Mouse (Mus musculus): ENCODE results near the gene Zfp410. TPM values are rescaled to one million over a fixed set of nuclear protein-coding genes. Genes with fewer than 3 reads are reported as not detected.
A peak's percentile ranks its signal among the peaks of the same experiment; 100 is the strongest.

The Zfp410 gene
- polyA plus RNA-seq, 1 experiment: 18.8 TPM

DNA sequence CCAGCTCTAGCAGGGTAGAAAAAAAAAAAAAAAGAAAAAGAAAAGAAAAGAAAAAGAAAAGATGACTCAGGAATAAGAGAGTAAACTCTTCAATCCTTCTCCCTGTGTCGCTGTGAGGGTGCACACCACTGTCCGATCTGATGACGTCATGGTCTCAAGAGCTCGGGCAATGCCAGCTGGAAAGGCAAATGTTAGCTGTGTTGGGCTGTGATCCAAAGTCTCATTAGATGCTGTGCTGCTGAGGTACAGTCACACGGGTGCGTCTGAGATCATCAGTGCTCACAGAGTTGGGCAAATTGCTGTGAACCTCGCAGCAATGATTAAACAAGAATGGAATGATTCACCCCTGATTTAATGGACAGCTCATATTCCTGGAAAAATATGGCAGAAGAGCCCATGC is 37.8 kb upstream of the Zfp410 start:
- H3K4me1 ChIP-seq (ENCODE audit: control insufficient read depth, insufficient read depth, low read length): peaks cover under 1% of the 10 kb centered on the region; the same call in 1 of the 2 replicates
- 51% methylated on average over 7 of the region's 7 CpGs for WGBS
- H3K4me3 ChIP-seq (ENCODE audit: insufficient read depth, low read depth, low read length): no peak overlapping the region
- DNase-seq: peak; percentile 88
- no peaks in the 10 kb centered on the region for H3K27me3 ChIP-seq (replicated peaks; ENCODE audit: control insufficient read depth, insufficient read depth, low read length)
- no peak for TF ChIP-seq CTCF (conservative IDR thresholded peaks at IDR 0.05; ENCODE audit: insufficient read depth, insufficient read length, low read depth, low read length)
- no peak for TF ChIP-seq POLR2A (IDR thresholded peaks at IDR 0.05; ENCODE audit: low read depth, low read length)
- no peak overlapping the region for H3K27ac ChIP-seq (ENCODE audit: insufficient read depth, low read depth, low read length)
- H3K36me3 ChIP-seq (ENCODE audit: control insufficient read depth, insufficient read depth, low read length): no peaks in the 10 kb centered on the region

DNA sequence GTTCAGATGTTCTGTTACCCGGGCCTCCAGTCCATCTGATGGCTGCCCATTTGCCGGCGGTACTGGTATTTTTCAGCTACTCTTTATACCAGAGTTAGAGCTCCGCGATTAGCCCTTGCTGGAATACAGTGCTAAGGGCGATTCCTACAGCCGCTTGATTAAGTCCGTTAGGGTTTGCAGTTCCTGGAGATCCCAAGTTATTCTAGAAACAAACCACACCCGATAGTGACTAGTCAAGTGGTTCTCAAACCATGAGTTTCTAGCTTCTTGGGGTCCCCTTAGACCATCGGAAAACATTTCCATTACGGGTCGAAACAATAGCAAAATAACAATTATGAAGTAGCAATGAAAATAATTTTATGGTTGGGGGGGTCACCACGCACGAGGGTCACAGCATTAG is 32.3 kb upstream of the Zfp410 start:
- TF ChIP-seq CTCF (conservative IDR thresholded peaks at IDR 0.05; ENCODE audit: insufficient read depth, insufficient read length, low read depth, low read length) (no peak), POLR2A (IDR thresholded peaks at IDR 0.05; ENCODE audit: low read depth, low read length) (no peak)
- peak overlapping the region; percentile 89 for H3K27ac ChIP-seq (ENCODE audit: insufficient read depth, low read depth, low read length)
- peak overlapping the region; percentile 65 for H3K4me3 ChIP-seq (ENCODE audit: insufficient read depth, low read depth, low read length)
- no peaks in the 10 kb centered on the region for H3K27me3 ChIP-seq (replicated peaks; ENCODE audit: control insufficient read depth, insufficient read depth, low read length)
- WGBS: 81% methylated on average over 14 of the region's 14 CpGs
- H3K4me1 ChIP-seq (ENCODE audit: control insufficient read depth, insufficient read depth, low read length): peaks cover 6% of the 10 kb centered on the region; the same call in 1 of the 2 replicates
- DNase-seq: no peak
- no peaks in the 10 kb centered on the region for H3K36me3 ChIP-seq (ENCODE audit: control insufficient read depth, insufficient read depth, low read length)

DNA sequence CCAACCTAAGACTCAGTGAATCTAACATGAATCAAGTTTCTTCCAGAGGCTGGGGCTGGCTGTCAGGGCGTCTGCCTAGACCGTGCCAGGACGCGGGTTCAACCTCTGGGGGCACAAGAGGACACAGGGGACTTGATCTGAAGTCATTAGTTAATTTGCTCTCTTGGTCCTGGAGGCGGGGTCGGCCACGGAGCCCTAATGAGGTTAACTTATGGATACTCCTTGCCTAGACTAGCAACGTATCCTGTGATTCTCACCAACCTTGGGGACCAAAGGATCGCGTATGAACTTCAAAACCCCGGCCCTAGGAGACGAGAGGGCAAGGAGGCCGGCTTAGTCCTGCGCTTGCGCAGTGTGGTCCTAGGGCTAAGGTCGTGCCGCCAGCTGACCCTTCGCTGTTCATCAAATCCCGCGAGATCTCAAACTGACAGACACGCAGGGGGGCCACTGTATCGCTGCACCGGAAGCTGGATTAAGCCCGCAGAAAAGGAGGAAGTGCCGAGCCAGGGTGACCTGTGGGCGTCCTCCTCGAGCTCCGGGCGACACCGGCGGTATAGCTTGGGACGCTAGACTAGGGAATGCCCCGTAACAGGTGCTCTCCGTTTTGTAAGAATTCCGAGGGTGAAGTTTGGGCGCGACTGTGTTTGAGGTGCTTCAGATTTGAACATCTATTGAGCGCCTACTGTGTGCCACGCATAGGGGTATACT is 31.6 kb upstream of the Zfp410 start, which contains the start of gene Ptgr2:
Gene Ptgr2 (plus strand): TSS at position 348 of the 708 bp plus-strand sequence.
- WGBS: under 1% methylated on average over 39 of the region's 39 CpGs
- peak; percentile 98 for DNase-seq
- Histone ChIP-seq H3K36me3 (ENCODE audit: control insufficient read depth, insufficient read depth, low read length) (no peaks in the 10 kb centered on the region), H3K27ac (ENCODE audit: insufficient read depth, low read depth, low read length) (peak within 1 kb of the TSS; percentile 96), H3K4me1 (ENCODE audit: control insufficient read depth, insufficient read depth, low read length) (peaks cover 6% of the 10 kb centered on the region; the same call in 1 of the 2 replicates), H3K27me3 (replicated peaks; ENCODE audit: control insufficient read depth, insufficient read depth, low read length) (no peaks in the 10 kb centered on the region), H3K4me3 (ENCODE audit: insufficient read depth, low read depth, low read length) (peak within 1 kb of the TSS; percentile 65)
- TF ChIP-seq POLR2A (IDR thresholded peaks at IDR 0.05; ENCODE audit: low read depth, low read length): peak; percentile 91
- TF ChIP-seq CTCF (conservative IDR thresholded peaks at IDR 0.05; ENCODE audit: insufficient read depth, insufficient read length, low read depth, low read length): no peak

DNA sequence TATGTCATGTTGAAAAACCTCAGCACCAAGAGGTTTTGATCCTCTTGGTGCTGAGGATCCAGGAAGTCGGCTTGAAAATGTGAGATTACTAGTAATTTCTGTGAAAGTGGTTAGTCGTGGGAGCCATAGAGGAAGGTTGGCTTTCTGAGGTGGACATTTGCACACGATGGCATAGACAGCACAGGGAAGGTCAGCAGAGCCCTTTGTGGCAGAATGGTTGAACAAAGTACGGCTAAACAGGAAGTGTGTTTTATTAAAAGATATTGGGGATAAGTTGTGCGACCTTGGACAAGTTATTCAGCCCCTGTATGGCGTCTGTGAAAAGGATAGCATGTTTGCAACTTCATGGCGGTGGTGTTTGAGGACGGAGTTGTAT is 31.1 kb upstream of the Zfp410 start:
- H3K4me1 ChIP-seq (ENCODE audit: control insufficient read depth, insufficient read depth, low read length): peaks cover 6% of the 10 kb centered on the region; the same call in 1 of the 2 replicates
- WGBS: 16% methylated on average over 8 of the region's 8 CpGs
- H3K27ac ChIP-seq (ENCODE audit: insufficient read depth, low read depth, low read length): peak overlapping the region; percentile 96
- H3K27me3 ChIP-seq (replicated peaks; ENCODE audit: control insufficient read depth, insufficient read depth, low read length): no peaks in the 10 kb centered on the region
- TF ChIP-seq POLR2A (IDR thresholded peaks at IDR 0.05; ENCODE audit: low read depth, low read length): no peak
- TF ChIP-seq CTCF (conservative IDR thresholded peaks at IDR 0.05; ENCODE audit: insufficient read depth, insufficient read length, low read depth, low read length): no peak
- H3K4me3 ChIP-seq (ENCODE audit: insufficient read depth, low read depth, low read length): peak overlapping the region; percentile 65
- DNase-seq: no peak
- no peaks in the 10 kb centered on the region for H3K36me3 ChIP-seq (ENCODE audit: control insufficient read depth, insufficient read depth, low read length)

DNA sequence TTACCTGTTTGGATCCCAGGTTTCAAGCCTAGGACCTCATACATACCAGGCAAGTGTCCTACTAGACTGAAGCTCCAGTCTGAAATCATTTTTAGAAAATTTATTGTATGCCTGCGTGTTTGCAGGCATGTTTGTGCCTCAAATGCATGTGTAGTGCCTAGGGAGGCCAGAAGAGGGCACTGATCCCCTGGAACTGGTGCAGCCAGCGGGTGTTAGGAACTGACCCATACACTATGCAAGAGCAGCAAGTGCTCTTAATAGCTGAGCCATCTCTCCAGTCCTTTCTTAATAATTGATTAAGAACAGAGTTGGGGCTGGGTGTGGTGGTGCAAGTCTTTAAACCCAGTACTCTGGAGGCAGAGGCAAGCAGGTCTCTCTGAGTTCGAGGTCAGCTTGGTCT is 28.2 kb upstream of the Zfp410 start:
- peaks cover 3% of the 10 kb centered on the region for H3K36me3 ChIP-seq (ENCODE audit: control insufficient read depth, insufficient read depth, low read length)
- H3K27me3 ChIP-seq (replicated peaks; ENCODE audit: control insufficient read depth, insufficient read depth, low read length): no peaks in the 10 kb centered on the region
- DNase-seq: peak; percentile 78
- H3K4me3 ChIP-seq (ENCODE audit: insufficient read depth, low read depth, low read length): no peak overlapping the region
- WGBS: 56% methylated on average over 3 of the region's 3 CpGs
- H3K4me1 ChIP-seq (ENCODE audit: control insufficient read depth, insufficient read depth, low read length): peaks cover 6% of the 10 kb centered on the region; the same call in 1 of the 2 replicates
- TF ChIP-seq CTCF (conservative IDR thresholded peaks at IDR 0.05; ENCODE audit: insufficient read depth, insufficient read length, low read depth, low read length) (peak; percentile 84), POLR2A (IDR thresholded peaks at IDR 0.05; ENCODE audit: low read depth, low read length) (no peak)
- no peak overlapping the region for H3K27ac ChIP-seq (ENCODE audit: insufficient read depth, low read depth, low read length)

DNA sequence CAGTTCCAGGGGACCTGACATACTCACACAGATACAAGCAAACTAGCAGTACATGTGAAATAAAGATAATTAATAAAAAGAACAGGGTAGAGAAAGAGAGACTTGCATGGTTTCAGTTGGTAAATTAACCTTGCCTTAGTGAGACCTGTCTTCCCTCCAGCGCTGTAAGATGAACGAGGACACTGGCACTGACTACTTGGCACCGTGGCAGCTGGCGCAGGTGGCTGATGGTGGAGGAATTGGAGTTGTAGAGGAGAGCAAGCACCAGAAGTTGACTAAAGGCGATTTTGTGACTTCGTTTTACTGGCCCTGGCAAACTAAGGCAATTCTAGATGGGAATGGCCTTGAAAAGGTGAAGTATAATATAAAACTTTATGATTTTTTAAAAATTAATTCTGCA is 18.8 kb upstream of the Zfp410 start:
- no peak overlapping the region for H3K4me3 ChIP-seq (ENCODE audit: insufficient read depth, low read depth, low read length)
- WGBS: 89% methylated on average over 6 of the region's 6 CpGs
- no peaks in the 10 kb centered on the region for H3K4me1 ChIP-seq (ENCODE audit: control insufficient read depth, insufficient read depth, low read length)
- no peak for DNase-seq
- H3K27me3 ChIP-seq (replicated peaks; ENCODE audit: control insufficient read depth, insufficient read depth, low read length): no peaks in the 10 kb centered on the region
- H3K36me3 ChIP-seq (ENCODE audit: control insufficient read depth, insufficient read depth, low read length): peaks cover 14% of the 10 kb centered on the region
- H3K27ac ChIP-seq (ENCODE audit: insufficient read depth, low read depth, low read length): no peak overlapping the region
- TF ChIP-seq CTCF (conservative IDR thresholded peaks at IDR 0.05; ENCODE audit: insufficient read depth, insufficient read length, low read depth, low read length): no peak

DNA sequence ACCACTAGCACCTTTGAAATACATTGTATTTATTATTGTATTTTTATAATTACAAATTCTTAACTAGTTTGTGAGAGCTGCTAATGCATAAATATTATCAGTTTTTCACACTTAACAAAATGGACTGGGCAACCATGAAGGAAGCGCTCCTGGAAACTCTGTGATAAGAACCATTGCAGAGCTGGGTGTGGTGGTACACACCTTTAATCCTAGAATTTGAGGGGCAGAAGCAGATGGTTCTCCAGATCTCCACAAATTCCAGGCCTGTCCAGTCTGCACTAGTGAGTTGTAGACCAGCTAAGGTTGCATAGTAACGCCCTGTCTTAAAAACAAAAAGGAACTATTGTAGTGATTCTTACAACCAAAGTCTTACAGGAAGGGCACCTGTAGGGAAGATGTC is 17.4 kb upstream of the Zfp410 start:
- no peak for TF ChIP-seq POLR2A (IDR thresholded peaks at IDR 0.05; ENCODE audit: low read depth, low read length)
- TF ChIP-seq CTCF (conservative IDR thresholded peaks at IDR 0.05; ENCODE audit: insufficient read depth, insufficient read length, low read depth, low read length): no peak
- peaks cover 12% of the 10 kb centered on the region for H3K36me3 ChIP-seq (ENCODE audit: control insufficient read depth, insufficient read depth, low read length)
- no peak overlapping the region for H3K4me3 ChIP-seq (ENCODE audit: insufficient read depth, low read depth, low read length)
- no peak overlapping the region for H3K27ac ChIP-seq (ENCODE audit: insufficient read depth, low read depth, low read length)
- no peaks in the 10 kb centered on the region for H3K4me1 ChIP-seq (ENCODE audit: control insufficient read depth, insufficient read depth, low read length)
- WGBS: 97% methylated on average over 2 of the region's 2 CpGs
- no peaks in the 10 kb centered on the region for H3K27me3 ChIP-seq (replicated peaks; ENCODE audit: control insufficient read depth, insufficient read depth, low read length)
- DNase-seq: no peak

Measured in kidney, adult 2 months (tissue).